Mouse (Mus musculus) right cerebral cortex, adult 2 months (tissue): Measurements from ENCODE around the gene Cdc6.
"Not testable (repeated sequence)": the region's sequence is repeated elsewhere in the genome, so short reads cannot be mapped to it uniquely, and the experiment has no call there.

Experiments used
- DNase-seq, 2 experiments: peaks; one replicate each; pipeline ENCODE4 v3.0.0; 2021 to 2022; ENCODE audit warnings: low spot score in 2 of 2

Gene Cdc6

GRCm38 (mm10) chr11:98907063-98907436 lies 551 bp upstream of the Cdc6 start:
- no peak for DNase-seq

GRCm38 (mm10) chr11:98909654-98910053 lies 2.1 kb downstream of the Cdc6 start:
- DNase-seq, result peak; percentile 80 to 83

GRCm38 (mm10) chr11:98910415-98910814 lies 2.8 kb downstream of the Cdc6 start:
- no peak for DNase-seq

- no peak for DNase-seq
Measured at GRCm38 (mm10) chr11:98911498-98911897, 3.9 kb downstream of the Cdc6 start.

- DNase-seq, result no peak
Measured at GRCm38 (mm10) chr11:98914196-98914595, 6.6 kb downstream of the Cdc6 start.

GRCm38 (mm10) chr11:98916376-98916775 lies 8.8 kb downstream of the Cdc6 start:
- not testable (repeated sequence) for DNase-seq

- DNase-seq, result no peak
Measured at GRCm38 (mm10) chr11:98917428-98918005, 9.9 kb downstream of the Cdc6 start.

GRCm38 (mm10) chr11:98918231-98918630 lies 10.6 kb downstream of the Cdc6 start:
- DNase-seq, result no peak

- DNase-seq, result no peak
Measured at GRCm38 (mm10) chr11:98919009-98919408, 11.4 kb downstream of the Cdc6 start.

GRCm38 (mm10) chr11:98921813-98922212 lies 14.2 kb downstream of the Cdc6 start:
- not testable (repeated sequence) for DNase-seq

GRCm38 (mm10) chr11:98922307-98922706 lies 14.7 kb downstream of the Cdc6 start:
- DNase-seq, result peak; percentile 62 to 71

- DNase-seq, result not testable (repeated sequence)
Measured at GRCm38 (mm10) chr11:98922851-98923711, 15.5 kb downstream of the Cdc6 start.

- no peak for DNase-seq
Measured at GRCm38 (mm10) chr11:98924633-98925175, 17.1 kb downstream of the Cdc6 start.

- no peak for DNase-seq
Measured at GRCm38 (mm10) chr11:98925265-98925721, 17.7 kb downstream of the Cdc6 start.

GRCm38 (mm10) chr11:98925868-98926311 lies 18.3 kb downstream of the Cdc6 start:
- no peak for DNase-seq

- no peak for DNase-seq
Measured at GRCm38 (mm10) chr11:98926553-98926952, 19.0 kb downstream of the Cdc6 start.

- peak in 1 of 2 experiments; percentile 70 for DNase-seq
Measured at GRCm38 (mm10) chr11:98927438-98928076, 20.0 kb downstream of the Cdc6 start, which contains the start of gene Rara. Gene Rara (plus strand): TSS chr11:98927818.

- DNase-seq, result no peak
Measured at GRCm38 (mm10) chr11:98928186-98928893, 20.7 kb downstream of the Cdc6 start.

GRCm38 (mm10) chr11:98929503-98929902 lies 21.9 kb downstream of the Cdc6 start:
- no peak for DNase-seq

- no peak for DNase-seq
Measured at GRCm38 (mm10) chr11:98930127-98930601, 22.6 kb downstream of the Cdc6 start.

GRCm38 (mm10) chr11:98930773-98931512 lies 23.3 kb downstream of the Cdc6 start:
- no peak for DNase-seq
